Mouse (Mus musculus): ENCODE measurements around the gene Myo18b. TPM values are rescaled to one million over a fixed set of nuclear protein-coding genes. Genes with fewer than 3 reads are reported as not detected.

Gene Myo18b
- total RNA-seq, 1 experiment = 2.3 TPM

DNA sequence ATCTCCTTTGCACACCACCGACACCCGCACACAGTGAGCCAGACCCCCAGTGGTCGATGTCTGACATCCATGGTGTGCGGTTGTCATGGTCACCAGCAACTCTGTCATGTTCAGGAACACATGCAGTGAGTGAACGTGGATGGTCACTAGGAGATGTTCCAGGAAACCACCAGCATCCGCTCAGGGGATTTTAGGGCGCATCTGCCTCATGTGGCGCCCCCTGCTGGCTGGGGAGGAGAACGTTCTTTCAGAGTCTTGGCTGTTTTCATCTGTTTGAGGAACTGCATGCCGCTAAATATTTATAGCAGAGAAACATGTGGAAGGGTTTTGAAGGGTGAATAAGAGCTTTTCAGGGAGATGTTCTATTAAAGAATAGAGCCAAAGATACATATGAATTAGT is 253.4 kb downstream of the Myo18b start:
- Histone ChIP-seq H3K9me3 (ENCODE audit: control insufficient read depth, insufficient read depth, low read depth, low read length) (no peaks in the 10 kb centered on the region), H3K9ac (ENCODE audit: insufficient read depth, low read depth, low read length, poor library complexity, severe bottlenecking) (no peak overlapping the region), H3K4me3 (ENCODE audit: insufficient read depth in 1 of 2, low read depth in 1 of 2, low read length in 2 of 2, poor library complexity in 1 of 2, severe bottlenecking in 1 of 2) (no peak overlapping the region), H3K36me3 (ENCODE audit: control insufficient read depth, insufficient read depth, low read length, poor library complexity, severe bottlenecking) (no peaks in the 10 kb centered on the region), H3K4me1 (ENCODE audit: control insufficient read depth in 2 of 2, insufficient read depth in 2 of 2, low read length in 2 of 2, poor library complexity in 1 of 2) (peaks cover 2 to 15% of the 10 kb centered on the region in 2 experiments; a peak in 2 of 4 replicates), H3K27ac (ENCODE audit: insufficient read depth, low read depth, low read length, poor library complexity, severe bottlenecking) (no peak overlapping the region)
- DNase-seq (ENCODE audit: low read depth, low spot score) = peak; percentile 42
- in situ Hi-C loops (cut with MboI; ENCODE audit: low sequenced_read_pairs in 2 of 2, unreplicated experiment in 2 of 2) = no loop called here
- TF ChIP-seq HCFC1 (IDR thresholded peaks at IDR 0.05; ENCODE audit: borderline replicate concordance, insufficient read depth, low read length) = no peak
- no peak for TF ChIP-seq MAFK (IDR thresholded peaks at IDR 0.05; ENCODE audit: insufficient read depth, low read depth, low read length)
- no peak for TF ChIP-seq ZC3H11A (IDR thresholded peaks at IDR 0.05; ENCODE audit: borderline replicate concordance, low read depth, low read length)
- TF ChIP-seq ZNF384 (IDR thresholded peaks at IDR 0.05; ENCODE audit: low read depth, low read length) = no peak
- TF ChIP-seq CHD2 (IDR thresholded peaks at IDR 0.05; ENCODE audit: low read depth, low read length) = no peak

DNA sequence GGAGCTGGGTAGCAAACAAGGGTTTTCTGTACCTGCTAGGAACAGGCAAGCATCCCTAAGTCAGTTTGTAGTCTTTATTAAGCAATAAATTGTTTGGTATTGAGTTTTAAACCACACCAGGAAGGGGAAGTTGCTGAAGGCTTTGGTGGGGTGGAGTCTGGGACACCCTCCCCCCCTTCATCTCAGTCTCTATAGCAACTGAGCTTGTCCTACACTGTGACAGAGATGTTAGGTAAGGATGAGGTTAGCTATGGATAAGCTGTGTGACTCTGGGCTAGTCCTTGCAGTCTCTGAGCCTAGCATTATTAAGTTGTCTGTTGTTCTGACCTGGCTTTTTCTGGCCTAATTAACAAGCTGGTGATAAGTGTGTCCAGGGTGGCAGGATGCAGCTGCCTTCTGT is 254.4 kb downstream of the Myo18b start:
- no peak for DNase-seq (ENCODE audit: low read depth, low spot score)
- no peak overlapping the region for H3K9ac ChIP-seq (ENCODE audit: insufficient read depth, low read depth, low read length, poor library complexity, severe bottlenecking)
- H3K36me3 ChIP-seq (ENCODE audit: control insufficient read depth, insufficient read depth, low read length, poor library complexity, severe bottlenecking) = no peaks in the 10 kb centered on the region
- H3K4me3 ChIP-seq (ENCODE audit: insufficient read depth in 1 of 2, low read depth in 1 of 2, low read length in 2 of 2, poor library complexity in 1 of 2, severe bottlenecking in 1 of 2) = no peak overlapping the region
- H3K4me1 ChIP-seq (ENCODE audit: control insufficient read depth in 2 of 2, insufficient read depth in 2 of 2, low read length in 2 of 2, poor library complexity in 1 of 2) = peaks cover 2 to 18% of the 10 kb centered on the region in 2 experiments; a peak in 2 of 4 replicates
- in situ Hi-C loops (cut with MboI; ENCODE audit: low sequenced_read_pairs in 2 of 2, unreplicated experiment in 2 of 2) = no loop called here
- no peak overlapping the region for H3K27ac ChIP-seq (ENCODE audit: insufficient read depth, low read depth, low read length, poor library complexity, severe bottlenecking)
- no peak for TF ChIP-seq MAFK (IDR thresholded peaks at IDR 0.05; ENCODE audit: insufficient read depth, low read depth, low read length)
- no peak for TF ChIP-seq CHD2 (IDR thresholded peaks at IDR 0.05; ENCODE audit: low read depth, low read length)
- TF ChIP-seq ZNF384 (IDR thresholded peaks at IDR 0.05; ENCODE audit: low read depth, low read length) = no peak
- no peak for TF ChIP-seq HCFC1 (IDR thresholded peaks at IDR 0.05; ENCODE audit: borderline replicate concordance, insufficient read depth, low read length)
- TF ChIP-seq ZC3H11A (IDR thresholded peaks at IDR 0.05; ENCODE audit: borderline replicate concordance, low read depth, low read length) = no peak
- H3K9me3 ChIP-seq (ENCODE audit: control insufficient read depth, insufficient read depth, low read depth, low read length) = no peaks in the 10 kb centered on the region

DNA sequence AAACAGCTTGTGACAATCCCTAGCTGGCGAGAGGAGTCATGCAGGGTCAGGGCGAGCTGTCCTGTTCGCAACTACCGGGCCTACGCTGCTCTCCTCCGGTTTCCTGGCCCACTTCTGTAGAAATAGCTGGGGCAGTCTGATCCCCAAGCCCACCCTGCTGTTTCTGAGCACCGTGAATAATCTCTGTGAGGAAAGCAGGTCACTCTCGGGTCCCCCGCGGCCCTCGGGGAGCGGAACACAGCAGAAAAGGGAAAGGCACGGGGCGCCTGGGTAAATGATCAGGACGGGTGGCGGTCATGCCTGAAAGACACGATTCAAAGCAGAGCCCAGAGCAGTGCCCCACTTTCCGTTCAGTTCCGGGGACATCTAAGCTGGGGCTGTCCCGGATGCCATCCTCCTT is 255.0 kb downstream of the Myo18b start:
- H3K4me3 ChIP-seq (ENCODE audit: insufficient read depth in 1 of 2, low read depth in 1 of 2, low read length in 2 of 2, poor library complexity in 1 of 2, severe bottlenecking in 1 of 2) = no peak overlapping the region
- H3K27ac ChIP-seq (ENCODE audit: insufficient read depth, low read depth, low read length, poor library complexity, severe bottlenecking) = no peak overlapping the region
- in situ Hi-C loops (cut with MboI; ENCODE audit: low sequenced_read_pairs in 2 of 2, unreplicated experiment in 2 of 2) = no loop called here
- no peak overlapping the region for H3K9ac ChIP-seq (ENCODE audit: insufficient read depth, low read depth, low read length, poor library complexity, severe bottlenecking)
- H3K4me1 ChIP-seq (ENCODE audit: control insufficient read depth in 2 of 2, insufficient read depth in 2 of 2, low read length in 2 of 2, poor library complexity in 1 of 2) = peaks cover 2 to 19% of the 10 kb centered on the region in 2 experiments; a peak in 1 of 4 replicates
- H3K36me3 ChIP-seq (ENCODE audit: control insufficient read depth, insufficient read depth, low read length, poor library complexity, severe bottlenecking) = no peaks in the 10 kb centered on the region
- H3K9me3 ChIP-seq (ENCODE audit: control insufficient read depth, insufficient read depth, low read depth, low read length) = no peaks in the 10 kb centered on the region
- no peak for DNase-seq (ENCODE audit: low read depth, low spot score)
- TF ChIP-seq ZC3H11A (IDR thresholded peaks at IDR 0.05; ENCODE audit: borderline replicate concordance, low read depth, low read length) (no peak), HCFC1 (IDR thresholded peaks at IDR 0.05; ENCODE audit: borderline replicate concordance, insufficient read depth, low read length) (no peak), MAFK (IDR thresholded peaks at IDR 0.05; ENCODE audit: insufficient read depth, low read depth, low read length) (no peak), CHD2 (IDR thresholded peaks at IDR 0.05; ENCODE audit: low read depth, low read length) (no peak)

DNA sequence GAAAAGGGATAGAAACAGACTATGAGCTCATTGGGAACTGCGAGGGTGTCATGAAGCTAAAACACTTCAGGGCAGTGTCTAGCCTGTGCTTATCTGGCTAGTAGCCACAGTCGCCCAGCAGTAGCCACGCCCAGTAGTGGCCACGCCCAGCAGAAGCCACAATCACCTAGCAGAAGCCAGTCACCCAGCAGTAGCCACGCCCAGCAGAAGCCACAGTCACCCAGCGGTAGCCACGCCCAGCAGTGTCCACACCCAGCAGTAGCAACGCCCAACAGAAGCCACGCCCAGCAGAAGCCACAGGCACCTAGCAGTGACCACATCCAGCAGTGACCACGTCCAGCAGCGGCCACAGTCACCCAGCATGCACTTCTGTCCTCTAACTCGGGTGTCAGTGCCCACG is 255.5 kb downstream of the Myo18b start:
- DNase-seq (ENCODE audit: low read depth, low spot score) = peak; percentile 70
- H3K4me3 ChIP-seq (ENCODE audit: insufficient read depth in 1 of 2, low read depth in 1 of 2, low read length in 2 of 2, poor library complexity in 1 of 2, severe bottlenecking in 1 of 2) = 0 out of 4 replicates have a peak overlapping the region, but pooled peaks of 1 of the 2 experiments have one; percentile 12
- TF ChIP-seq HCFC1 (IDR thresholded peaks at IDR 0.05; ENCODE audit: borderline replicate concordance, insufficient read depth, low read length) (no peak), ZC3H11A (IDR thresholded peaks at IDR 0.05; ENCODE audit: borderline replicate concordance, low read depth, low read length) (no peak), MAFK (IDR thresholded peaks at IDR 0.05; ENCODE audit: insufficient read depth, low read depth, low read length) (no peak), CHD2 (IDR thresholded peaks at IDR 0.05; ENCODE audit: low read depth, low read length) (no peak), ZNF384 (IDR thresholded peaks at IDR 0.05; ENCODE audit: low read depth, low read length) (no peak)

More for the DNA sequence above, 255.5 kb downstream of the Myo18b start:
- Histone ChIP-seq H3K36me3 (ENCODE audit: control insufficient read depth, insufficient read depth, low read length, poor library complexity, severe bottlenecking) (no peaks in the 10 kb centered on the region), H3K27ac (ENCODE audit: insufficient read depth, low read depth, low read length, poor library complexity, severe bottlenecking) (no peak overlapping the region), H3K9ac (ENCODE audit: insufficient read depth, low read depth, low read length, poor library complexity, severe bottlenecking) (no peak overlapping the region), H3K4me1 (ENCODE audit: control insufficient read depth in 2 of 2, insufficient read depth in 2 of 2, low read length in 2 of 2, poor library complexity in 1 of 2) (peaks cover 2 to 19% of the 10 kb centered on the region in 2 experiments; a peak in 1 of 4 replicates), H3K9me3 (ENCODE audit: control insufficient read depth, insufficient read depth, low read depth, low read length) (no peaks in the 10 kb centered on the region)
- in situ Hi-C loops (cut with MboI; ENCODE audit: low sequenced_read_pairs in 2 of 2, unreplicated experiment in 2 of 2) = no loop called here

Other genes starting within 250 kb of the Myo18b start
- gene Grk3, start 119.4 kb upstream of the Myo18b start, total RNA-seq (2012; rRNA removed) = 4.2 and 4.5 TPM in 2 replicates
- gene Crybb2, start 173.8 kb upstream of the Myo18b start, total RNA-seq (2012; rRNA removed) = not detected in 2 replicates
- gene Crybb3, start 185.2 kb upstream of the Myo18b start, total RNA-seq (2012; rRNA removed) = 0.42 and 1.2 TPM in 2 replicates

All from ES-E14 (cell line).